Mouse (Mus musculus) lung, postnatal 4 days (tissue): ENCODE measurements around the gene Vav2.

ENCODE experiments used
- DNase-seq, 2 experiments: peaks; one replicate each; pipeline ENCODE4 v3.0.0; 2021

Gene Vav2

GRCm38 (mm10) chr2:27426855-27427457 is at the start of gene Vav2:
Gene Vav2, minus strand, starts transcription at chr2:27427033.
- DNase-seq, result peak; percentile 96

- DNase-seq, result peak; percentile 93 to 98
Observed at GRCm38 (mm10) chr2:27475495-27476302, 48.9 kb upstream of the Vav2 start.

- DNase-seq, result peak; percentile 63 to 72
Observed at GRCm38 (mm10) chr2:27474621-27475484, 48.0 kb upstream of the Vav2 start.

- peak in 1 of 2 experiments; percentile 14 for DNase-seq
Observed at GRCm38 (mm10) chr2:27473911-27474310, 47.1 kb upstream of the Vav2 start.

GRCm38 (mm10) chr2:27473061-27473765 is 46.4 kb upstream of the Vav2 start:
- DNase-seq, result no peak

DNA sequence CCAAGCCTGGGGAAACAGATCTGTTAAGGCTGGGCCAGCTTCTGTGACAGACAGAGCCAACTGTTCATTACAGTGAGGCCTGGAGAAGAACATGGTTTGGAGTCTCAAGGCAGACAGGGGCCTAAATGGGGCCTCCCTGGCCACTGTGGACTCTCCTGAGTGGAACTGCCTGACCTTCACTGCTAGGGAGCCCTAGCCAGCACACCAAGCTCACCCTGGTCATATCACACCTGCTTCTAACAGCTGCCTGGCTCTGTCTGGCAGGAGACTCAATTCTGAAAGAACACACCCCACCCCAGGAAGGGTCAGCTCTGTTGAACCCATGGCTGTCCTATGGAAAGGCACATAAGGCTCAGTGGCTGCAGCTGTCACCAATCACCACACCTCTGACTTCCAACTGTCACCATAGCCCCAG is 44.3 kb upstream of the Vav2 start:
- peak in 1 of 2 experiments; percentile 20 for DNase-seq

GRCm38 (mm10) chr2:27470535-27470934 is 43.7 kb upstream of the Vav2 start:
- no peak for DNase-seq

DNA sequence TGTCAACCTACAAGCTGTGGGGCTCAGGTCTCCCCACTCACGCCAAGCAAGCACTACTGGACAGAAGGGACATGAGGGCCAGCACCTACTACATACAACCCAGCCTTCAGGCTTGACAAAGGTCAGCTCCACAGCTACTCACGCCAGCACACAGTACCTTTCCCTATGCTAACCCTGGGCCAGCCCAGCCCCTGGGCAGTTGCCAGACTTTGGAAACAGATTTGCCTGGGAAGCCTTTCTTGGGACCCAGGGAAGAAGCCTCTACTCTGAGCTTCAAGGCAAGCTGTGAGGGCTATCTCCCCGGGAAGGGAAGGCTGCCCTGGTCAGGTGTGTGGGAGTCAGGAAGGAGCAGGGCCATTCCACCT is 43.1 kb upstream of the Vav2 start:
- peak in 1 of 2 experiments; percentile 23 for DNase-seq

- peak in 1 of 2 experiments; percentile 16 for DNase-seq
Observed at GRCm38 (mm10) chr2:27469292-27469990, 42.6 kb upstream of the Vav2 start.

GRCm38 (mm10) chr2:27462901-27463300 is 36.1 kb upstream of the Vav2 start:
- DNase-seq, result peak in 1 of 2 experiments; percentile 19

DNA sequence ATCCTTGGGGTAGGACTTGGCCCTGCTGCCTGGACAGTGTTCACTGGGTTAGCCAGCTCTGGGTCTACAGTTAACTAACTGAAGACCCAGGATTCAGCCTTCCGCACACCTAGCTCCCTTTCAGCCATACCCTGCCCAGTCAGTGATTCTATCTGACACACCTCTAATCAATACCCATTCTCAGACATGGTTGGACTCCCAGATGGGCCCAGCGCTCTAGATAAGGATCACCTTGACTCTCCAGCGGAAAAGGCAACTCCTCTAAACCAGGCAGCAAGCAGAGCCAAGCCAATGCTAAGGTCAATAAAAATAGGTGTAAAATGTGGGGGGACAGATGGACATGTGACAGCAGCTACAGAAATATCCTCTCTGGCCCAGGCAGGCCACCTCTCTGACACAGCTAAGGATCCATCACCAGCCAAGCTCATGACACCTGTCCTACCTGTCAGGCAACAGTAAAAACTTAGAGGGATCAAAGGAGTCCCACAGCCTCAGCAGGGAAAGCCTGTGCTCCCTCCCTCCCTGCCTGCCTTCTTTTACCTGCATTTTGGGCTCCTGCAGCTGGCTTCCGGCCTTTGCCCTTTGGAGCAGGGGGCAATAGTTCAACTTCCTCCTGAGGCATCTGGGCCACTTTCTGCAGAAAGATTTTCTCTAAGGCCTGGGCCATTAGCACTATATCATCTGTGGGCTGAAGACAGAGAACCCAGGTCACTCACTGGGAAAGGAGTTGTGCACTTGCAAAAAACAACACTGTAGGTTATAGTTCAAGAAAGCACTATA is 35.2 kb upstream of the Vav2 start:
- no peak for DNase-seq

GRCm38 (mm10) chr2:27460651-27461050 is 33.8 kb upstream of the Vav2 start:
- peak in 1 of 2 experiments; percentile 16 for DNase-seq

GRCm38 (mm10) chr2:27460163-27460562 is 33.3 kb upstream of the Vav2 start:
- DNase-seq, result no peak

DNA sequence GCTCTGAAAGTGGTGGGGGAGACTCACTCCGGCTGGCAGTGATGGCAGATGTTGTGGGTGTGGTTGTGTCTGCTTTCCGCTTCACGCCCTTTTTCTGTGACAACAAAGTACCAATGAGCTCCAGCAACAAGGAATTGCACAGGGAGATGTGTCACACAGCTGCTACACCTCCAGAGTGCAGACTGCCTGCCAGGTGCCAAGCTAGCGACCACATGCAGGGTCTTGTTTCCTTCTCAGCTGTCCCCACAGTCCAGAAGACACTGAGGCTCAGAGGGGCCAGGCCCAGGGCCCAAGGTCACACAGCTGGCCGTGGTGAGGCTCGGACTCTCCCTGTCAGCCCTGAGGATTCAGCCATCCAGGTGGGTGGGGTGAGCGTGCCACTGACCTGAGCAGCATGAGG is 32.9 kb upstream of the Vav2 start:
- peak in 1 of 2 experiments; percentile 16 for DNase-seq

DNA sequence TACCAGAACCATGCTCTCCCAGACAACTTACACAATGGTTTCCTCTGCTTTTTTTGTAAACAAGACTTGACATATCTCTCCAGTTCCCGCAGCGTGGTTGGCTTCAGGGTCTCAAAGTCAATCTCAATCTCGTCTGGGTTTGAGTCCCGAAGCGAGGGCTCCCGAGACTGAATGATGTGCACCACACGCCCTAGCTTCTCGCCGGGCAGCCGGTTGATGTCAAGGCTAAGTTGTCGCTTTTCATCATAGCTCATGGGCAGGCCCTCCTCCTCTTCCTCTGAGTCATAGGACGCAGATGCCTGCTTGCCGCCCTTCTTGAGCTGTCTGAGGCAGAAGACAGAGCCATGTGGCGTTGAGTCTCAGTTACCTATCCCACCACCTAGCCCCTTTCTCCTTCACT is 23.4 kb upstream of the Vav2 start:
- no peak for DNase-seq

- no peak for DNase-seq
Observed at GRCm38 (mm10) chr2:27447782-27448181, 20.9 kb upstream of the Vav2 start.

- no peak for DNase-seq
Observed at GRCm38 (mm10) chr2:27446812-27447211, 20.0 kb upstream of the Vav2 start.

GRCm38 (mm10) chr2:27445910-27446309 is 19.1 kb upstream of the Vav2 start:
- no peak for DNase-seq

GRCm38 (mm10) chr2:27443450-27443708 is 16.5 kb upstream of the Vav2 start:
- DNase-seq, result no peak

DNA sequence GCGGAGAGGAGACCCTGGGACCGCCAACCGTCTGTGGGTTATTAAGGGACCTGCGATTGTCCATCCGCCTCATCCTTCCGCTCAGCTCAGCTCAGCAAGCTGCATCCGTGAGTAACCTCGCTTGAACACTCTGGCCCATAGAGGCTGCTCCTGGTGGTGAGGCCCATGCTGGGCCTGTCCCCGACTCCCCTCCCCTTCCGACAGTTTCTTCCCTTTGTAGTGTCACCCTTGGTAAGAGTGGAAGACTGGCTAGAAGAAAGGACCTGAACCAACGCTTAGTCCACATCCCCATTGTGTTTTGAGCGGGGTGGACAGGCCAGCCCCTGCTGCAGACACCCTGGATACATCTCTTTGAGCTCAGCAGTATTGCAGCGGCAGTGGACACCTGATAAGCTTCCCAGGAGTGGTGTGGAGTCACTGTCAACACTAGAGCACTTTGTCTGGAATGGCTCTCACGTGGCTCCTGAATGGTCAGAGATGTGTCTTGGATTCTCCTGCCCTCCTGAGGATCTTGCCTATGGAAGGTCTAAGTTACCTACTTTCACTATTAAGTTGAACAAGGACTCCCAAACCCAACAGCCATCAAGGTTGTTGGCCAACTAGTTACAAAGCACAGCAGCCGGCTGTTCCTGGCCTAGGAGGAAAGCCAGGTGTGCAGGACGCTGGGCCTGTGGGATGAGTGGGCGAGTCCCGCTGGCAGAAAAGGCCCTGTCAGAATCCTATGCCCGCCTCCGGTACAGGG is 16.0 kb upstream of the Vav2 start:
- no peak for DNase-seq
